Mouse (Mus musculus) limb, embryonic 15.5 days (tissue): ENCODE measurements at regions not wholly inside any gene's neighbourhood (a gene's known extent, or its start where the extent isn't known, plus 50 kb on each side); places are given as distances from the start of the nearest gene placed in this dataset.

Experiments used
- ATAC-seq: fragments of 200-750 bp; cut with Nextera tagmentation; 2 replicates; pipeline ENCODE4 v1.8.0; 2017; ENCODE audit warnings: low read depth, moderate TSS enrichment; ENCODE audit not compliant: insufficient number of reproducible peaks, low FRiP score, low TSS enrichment
- H3K27ac ChIP-seq: fragments of 300-500 bp; sonication (generic); 2 replicates; pipeline ENCODE4 v1.5.1; 2015; ENCODE audit warnings: moderate library complexity, mild to moderate bottlenecking, inconsistent platforms
- H3K27me3 ChIP-seq: fragments of 300-500 bp; sonication (generic); 2 replicates; pipeline ENCODE4 v1.6.1; 2015; ENCODE audit warnings: inconsistent platforms
- H3K36me3 ChIP-seq: fragments of 300-500 bp; sonication (generic); 2 replicates; pipeline ENCODE4 v1.6.1; 2015; ENCODE audit warnings: inconsistent platforms
- H3K4me1 ChIP-seq: fragments of 300-500 bp; sonication (generic); 2 replicates; pipeline ENCODE4 v1.6.1; 2015; ENCODE audit warnings: inconsistent platforms
- H3K4me2 ChIP-seq: fragments of 300-500 bp; sonication (generic); 2 replicates; pipeline ENCODE4 v1.6.1; 2015; ENCODE audit warnings: mild to moderate bottlenecking, inconsistent platforms
- H3K4me3 ChIP-seq: fragments of 300-500 bp; sonication (generic); 2 replicates; pipeline ENCODE4 v1.5.1; 2015; ENCODE audit warnings: mild to moderate bottlenecking, inconsistent platforms
- H3K9ac ChIP-seq: fragments of 300-500 bp; sonication (generic); 2 replicates; pipeline ENCODE4 v1.6.1; 2015; ENCODE audit warnings: inconsistent platforms
- H3K9me3 ChIP-seq: fragments of 300-500 bp; sonication (generic); 2 replicates; pipeline ENCODE4 v1.6.1; 2016; ENCODE audit warnings: inconsistent platforms
- WGBS: fragments of 180-500 bp; shearing (Covaris S2); methylation state at CpG from one replicate; pipeline ENCODE4 v1.1.7; 2015; 5-methylcytosine and 5-hydroxymethylcytosine counted together

GRCm38 (mm10) chr3:62280960-62281359 is 57.2 kb upstream of the Arhgef26 start:
- H3K4me1 ChIP-seq, result no peaks in the 10 kb centered on the region
- 42% methylated on average over 2 of the region's 2 CpGs for WGBS
- no peaks in the 10 kb centered on the region for H3K9me3 ChIP-seq
- H3K4me3 ChIP-seq, result no peak overlapping the region
- H3K9ac ChIP-seq, result no peak overlapping the region
- no peak for ATAC-seq
- no peak overlapping the region for H3K27ac ChIP-seq
- no peaks in the 10 kb centered on the region for H3K36me3 ChIP-seq
- no peaks in the 10 kb centered on the region for H3K27me3 ChIP-seq
- no peak overlapping the region for H3K4me2 ChIP-seq
